Mouse (Mus musculus) cerebellum, postnatal 10 days (tissue): ENCODE measurements around the gene Il4ra.

Experiments
- DNase-seq, 2 experiments: peaks; one replicate each; pipeline ENCODE4 v3.0.0; 2021; ENCODE audit warnings: mixed read lengths in 2 of 2

The Il4ra gene

DNA sequence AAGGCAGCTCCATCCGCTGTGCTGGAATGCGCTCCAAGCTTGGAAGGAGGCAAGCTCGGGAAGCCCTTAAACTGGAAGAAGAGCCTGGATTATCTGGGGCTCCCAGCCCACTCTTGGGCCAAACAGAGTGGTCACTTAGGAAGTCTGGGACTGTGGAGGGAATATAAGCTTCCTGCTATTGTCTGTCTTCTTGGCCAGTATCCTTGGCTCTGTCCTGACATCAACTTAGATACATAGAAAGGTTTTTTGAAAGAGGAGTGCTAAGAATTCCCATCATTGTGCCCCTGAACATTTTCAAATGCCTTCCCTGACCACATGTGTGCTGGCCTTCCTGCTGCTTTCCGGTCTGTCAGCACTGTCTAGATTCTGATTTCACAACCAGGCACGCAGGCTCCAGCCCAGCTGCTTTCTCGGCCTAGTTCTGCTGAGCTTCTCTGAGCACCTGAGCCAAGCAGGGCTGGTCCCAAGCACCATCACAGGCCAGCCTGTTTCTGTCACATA is 989 bp upstream of the Il4ra start:
- DNase-seq: no peak

DNA sequence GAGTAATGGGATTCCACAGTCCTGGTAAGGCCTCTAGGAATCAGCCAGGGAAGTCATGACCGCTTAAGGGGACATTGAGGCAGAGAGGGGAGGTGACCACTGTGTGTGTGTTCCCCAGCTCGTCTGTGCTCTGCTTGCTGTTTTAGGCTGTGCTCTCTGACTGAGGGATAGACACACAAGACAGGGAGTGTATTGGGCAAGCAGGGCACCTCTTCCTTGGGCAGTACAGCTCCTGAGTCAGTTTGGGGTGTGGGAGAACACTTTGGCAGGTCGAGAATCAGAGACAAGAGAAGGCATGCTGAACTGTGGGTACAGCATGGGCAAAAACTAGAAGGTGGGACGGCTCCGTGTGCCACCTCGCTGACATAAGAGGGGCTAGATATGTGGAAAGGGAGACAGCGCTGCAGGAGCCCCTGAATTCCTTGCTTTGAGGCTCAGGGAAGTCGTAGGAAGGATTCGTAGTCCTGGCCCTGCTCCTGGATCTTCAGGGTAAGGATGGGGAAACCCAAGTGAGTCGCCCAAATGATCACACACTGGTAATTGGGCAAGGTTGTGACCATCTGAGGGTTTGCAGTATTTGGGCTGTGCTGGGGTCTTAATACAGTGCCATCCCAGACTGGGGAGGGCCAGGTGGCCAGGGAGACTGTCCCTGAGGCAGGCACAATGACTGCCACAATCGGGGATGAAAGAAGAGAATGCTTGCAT is 1.1 kb downstream of the Il4ra start:
- no peak for DNase-seq

DNA sequence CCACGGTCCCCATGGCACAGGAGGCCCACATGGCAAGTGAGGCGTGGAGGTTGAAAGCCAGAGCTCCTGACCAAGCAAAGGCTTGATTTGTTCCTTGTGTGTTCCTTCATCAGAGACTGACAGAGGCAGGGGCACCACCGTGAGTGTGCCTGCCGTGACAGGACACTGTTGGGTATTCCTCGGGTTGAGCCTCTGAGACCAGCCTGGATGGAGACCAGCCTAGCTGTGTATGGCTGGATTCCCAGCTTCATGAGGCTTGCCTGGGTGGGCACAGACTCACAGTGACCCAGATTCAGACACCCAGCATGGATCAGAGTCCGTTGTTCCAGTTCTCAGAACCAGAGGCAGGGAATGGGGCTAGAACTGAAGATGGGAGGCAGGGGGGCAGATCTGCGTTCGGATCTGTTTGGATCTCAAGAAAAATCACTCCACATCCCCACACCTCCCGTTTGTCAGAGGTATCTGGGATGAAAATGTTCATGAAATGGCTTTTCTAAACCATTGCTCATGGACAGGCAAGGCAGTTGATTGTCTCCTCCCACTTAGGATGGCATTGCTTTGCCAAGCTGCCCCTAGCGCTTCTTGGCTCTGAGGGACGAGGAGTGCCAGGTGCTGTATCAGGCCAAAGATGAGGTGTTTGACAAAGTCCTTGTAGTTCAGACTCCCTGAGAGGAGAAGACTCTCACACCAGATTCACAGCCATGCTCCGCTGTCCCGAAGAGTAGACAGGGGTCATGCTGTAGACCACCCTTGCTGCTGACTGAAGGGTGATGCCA is 1.9 kb downstream of the Il4ra start:
- DNase-seq: peak; percentile 64 to 70

DNA sequence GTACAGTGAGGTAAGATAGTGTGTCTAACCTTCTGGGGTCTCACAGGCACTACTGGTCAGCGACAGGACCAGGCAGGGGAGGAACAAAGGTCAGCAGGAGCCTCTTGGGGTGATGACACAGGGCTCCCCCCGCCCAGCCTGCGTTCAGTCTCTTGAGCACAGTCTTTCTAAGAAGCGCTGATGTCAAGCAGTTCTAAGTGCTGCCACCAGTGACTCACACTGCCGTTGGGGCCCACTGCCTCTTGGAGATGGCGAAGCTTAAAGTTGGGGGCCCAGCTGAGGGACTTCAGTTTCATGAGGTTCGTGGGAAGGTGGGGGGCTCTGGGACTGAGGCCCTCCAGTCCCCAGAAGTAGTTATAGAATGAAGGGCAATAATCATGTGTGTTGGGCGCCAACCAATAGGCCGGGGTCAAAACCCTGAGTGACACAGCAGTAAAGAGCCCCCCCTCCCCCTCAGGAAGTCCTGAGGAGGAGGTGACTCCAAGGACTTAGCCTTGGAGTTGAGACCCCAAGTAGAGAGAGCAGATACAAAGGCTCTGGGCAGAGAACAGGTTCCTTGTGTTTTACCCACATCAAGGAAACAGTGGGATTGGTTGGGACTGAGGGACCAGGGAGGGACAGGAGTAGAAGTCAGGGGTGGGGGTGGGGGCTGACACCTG is 2.7 kb downstream of the Il4ra start:
- DNase-seq: no peak

DNA sequence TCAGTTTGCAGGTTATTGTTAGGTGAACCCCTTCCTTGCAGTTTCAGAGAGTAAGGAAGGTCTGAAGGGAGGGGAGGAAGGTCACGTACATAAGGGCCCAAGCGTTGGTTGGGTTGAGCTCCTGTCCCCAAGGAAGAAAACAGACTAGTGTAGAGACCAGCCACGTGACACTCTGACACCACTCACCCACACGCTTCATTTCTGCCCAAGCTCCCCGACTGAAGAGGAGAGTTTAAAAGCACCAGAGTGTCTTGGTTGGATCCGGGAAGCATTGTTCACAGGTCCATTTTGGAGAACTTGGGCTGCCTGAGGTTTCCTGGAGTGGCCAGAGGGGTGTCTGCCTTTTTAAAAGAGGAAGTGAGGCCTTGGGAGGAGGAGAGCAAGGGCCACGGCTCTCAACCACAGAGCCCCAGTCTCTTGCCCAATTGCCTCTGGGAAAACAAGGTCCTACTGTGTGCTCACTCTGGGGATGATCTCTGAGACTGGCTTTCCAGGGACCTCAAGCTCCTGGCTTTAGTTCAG is 3.5 kb downstream of the Il4ra start:
- no peak for DNase-seq

DNA sequence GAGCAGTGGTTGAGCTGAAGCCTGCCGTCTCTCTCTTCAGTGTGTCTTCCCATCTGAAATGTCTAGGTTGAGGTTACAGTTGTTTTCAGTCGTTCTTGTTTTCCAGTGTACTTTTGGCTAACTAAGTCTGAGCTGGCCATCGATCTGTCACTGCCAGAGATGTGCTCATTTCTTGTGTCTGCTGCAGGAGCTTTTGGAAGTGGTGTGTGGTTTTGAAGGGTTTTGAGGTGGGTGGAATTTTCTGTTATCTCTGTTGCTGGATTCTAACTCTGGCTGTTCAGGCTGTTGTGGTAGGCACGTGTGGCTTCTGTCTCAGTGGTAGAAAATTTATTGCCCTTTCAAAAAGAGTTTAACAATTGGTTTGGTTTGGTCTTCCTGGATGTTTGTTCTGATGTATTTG is 4.2 kb downstream of the Il4ra start:
- no peak for DNase-seq

DNA sequence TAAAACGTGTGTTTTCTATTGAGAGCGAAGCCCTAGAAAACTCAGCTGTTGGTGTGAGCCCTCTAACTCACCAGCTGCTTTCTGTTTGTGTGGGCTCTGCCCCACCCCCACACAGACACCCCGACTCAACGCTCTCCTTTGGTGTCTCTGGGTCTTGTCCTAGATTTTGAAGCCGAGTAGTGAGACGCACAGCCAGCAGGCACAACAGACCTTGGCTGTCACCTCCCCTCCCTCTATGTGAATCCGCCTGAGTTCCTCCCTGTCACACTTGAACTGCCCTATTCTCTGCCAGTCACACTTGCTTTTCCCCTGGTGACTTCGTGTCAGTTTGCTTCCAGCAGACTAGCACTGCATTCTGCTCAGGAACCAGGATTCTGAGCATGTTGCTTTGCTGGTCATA is 4.9 kb downstream of the Il4ra start:
- DNase-seq: peak in 1 of 2 experiments; percentile 42

DNA sequence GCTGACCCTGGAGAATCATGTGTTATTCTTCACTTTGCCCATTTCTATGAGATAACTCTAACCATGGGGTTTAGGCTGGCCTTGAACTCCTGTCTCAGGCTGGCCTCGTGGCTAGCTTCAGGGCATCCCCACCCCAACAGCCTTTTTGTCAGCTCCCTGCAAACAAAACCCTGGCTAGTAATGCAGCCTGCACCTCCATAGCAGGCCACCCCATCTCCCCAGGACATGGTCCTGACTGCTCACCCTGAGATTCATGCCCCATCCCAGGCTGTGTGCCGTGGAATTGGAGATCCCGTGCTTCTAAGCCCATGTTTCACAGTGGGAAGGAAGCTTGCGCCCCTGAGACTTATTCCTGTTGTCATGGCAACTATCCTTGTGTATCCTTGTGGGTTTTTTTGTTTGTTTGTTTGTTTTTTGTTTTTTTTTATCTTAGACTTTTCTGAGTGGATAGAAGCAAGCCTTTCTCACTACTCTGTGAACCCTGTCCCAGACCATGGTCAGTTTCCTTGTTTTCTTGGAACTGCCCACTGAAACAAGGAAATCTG is 6.6 kb downstream of the Il4ra start:
- no peak for DNase-seq

DNA sequence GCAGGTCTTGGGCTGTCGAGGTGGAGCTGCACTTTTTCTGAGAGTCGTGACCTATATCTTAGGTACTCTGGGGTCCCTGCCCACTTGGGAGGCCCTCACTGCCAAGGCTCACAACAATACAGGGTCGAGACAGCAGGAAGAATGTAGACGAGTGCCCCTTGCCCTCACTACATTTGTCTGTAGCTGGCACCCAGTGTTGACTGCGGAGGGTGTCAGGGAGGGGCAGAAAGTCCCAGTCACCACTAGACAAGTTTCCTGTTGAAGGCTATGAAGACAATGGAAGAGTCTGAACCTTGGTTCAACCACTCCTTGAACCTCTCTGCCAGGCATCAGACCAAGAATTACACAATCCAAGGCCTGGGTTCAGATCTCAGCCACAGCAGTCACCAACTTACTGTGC is 7.1 kb downstream of the Il4ra start:
- DNase-seq: no peak

DNA sequence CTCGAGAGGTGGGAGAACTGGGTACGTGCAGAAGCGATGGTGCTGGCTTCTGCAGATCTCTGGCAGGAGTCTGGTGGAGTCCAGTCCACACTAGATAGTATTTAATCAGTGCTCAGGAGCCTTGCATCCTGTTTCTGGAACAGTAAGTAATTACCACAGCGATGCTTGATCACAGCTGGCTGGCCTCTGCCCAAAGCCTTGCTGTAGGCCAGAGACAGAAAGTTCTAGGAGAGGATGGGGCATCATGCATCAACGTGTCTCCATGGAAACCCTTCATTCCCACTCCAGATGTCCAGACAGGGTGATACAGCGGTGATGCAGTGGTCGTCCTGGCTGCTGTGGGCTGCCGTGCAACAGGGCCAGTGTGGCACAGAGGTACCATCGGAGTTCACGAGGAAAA is 7.6 kb downstream of the Il4ra start:
- peak in 1 of 2 experiments; percentile 6 for DNase-seq

DNA sequence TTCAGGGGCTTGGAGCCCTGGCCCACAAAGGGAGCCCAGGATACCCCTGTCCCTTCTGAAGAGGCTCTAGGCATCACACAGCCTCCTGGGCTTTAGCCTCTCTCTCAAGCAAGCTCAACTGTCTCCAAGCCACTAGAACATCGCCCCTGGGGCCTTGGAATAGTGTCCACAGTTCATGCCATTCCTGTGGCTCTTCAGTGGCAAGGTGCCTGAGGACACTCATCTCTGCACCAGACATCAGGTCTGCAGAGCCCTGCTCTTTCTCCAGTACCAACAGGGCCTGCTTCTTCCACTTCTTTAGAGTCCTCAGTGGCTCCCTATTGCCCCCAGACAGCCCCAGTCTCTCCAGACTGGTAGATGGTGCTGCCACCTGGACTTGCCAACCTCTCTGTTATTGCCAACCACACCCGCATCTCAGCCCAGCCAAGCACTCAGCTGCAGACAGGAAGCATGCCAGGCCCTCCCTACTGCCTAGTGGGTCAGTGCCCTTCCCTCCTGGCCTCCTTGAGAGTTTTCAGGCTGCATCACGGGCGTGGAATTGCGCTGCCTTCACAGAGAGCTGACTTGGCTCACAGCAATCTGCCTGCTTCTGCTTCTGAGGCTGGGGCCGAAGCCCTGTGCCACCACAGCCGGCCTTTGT is 8.3 kb downstream of the Il4ra start:
- DNase-seq: peak; percentile 82 to 90

DNA sequence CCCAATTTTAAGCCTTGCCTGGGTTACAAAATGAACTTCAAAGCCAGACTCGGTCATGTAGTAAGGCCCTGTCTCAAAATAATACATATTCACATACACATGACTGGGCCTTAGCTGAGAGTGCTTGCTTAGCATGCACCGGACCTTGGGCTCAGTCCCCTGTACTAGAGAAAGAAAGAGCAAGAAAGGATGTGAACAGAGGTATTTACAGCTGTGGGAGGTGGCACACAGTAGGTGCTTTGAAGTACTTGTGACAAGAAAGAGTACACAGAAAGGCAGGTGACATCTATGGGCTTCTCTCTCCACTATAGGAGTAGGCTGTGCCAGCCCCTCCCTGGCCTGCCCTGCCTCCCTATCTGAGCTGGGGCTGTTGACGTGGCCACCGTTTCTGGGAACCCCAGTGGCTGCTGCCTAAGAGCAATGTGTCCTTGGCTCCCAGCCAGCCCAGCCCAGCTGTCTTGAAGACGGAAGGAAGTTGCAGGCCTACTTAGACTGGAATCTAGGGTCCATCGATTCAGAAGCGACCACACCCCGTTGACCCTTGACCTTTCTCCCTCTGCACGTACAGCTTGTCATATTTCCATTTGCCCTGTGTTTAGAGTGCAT is 9.3 kb downstream of the Il4ra start:
- peak; percentile 70 to 76 for DNase-seq

DNA sequence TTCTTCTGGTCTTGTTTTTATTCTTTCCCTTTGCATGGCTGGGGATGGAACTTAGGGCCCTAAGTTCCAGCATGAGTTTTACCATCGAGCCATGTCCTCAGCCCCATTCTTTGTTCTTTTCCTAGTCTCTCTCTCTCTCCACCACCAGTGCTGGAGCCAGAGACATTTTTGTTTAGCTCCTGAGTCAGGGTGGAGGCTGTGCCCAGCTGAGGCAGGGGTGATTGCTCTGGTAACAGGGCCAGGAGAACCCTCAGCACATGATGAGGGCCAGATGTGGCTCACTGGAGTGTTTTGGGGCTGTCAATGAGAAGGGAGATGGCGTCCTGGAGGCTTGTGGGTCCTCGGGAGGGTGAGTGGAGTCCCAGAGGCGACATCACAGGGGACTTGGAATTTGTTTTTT is 10.5 kb downstream of the Il4ra start:
- no peak for DNase-seq

DNA sequence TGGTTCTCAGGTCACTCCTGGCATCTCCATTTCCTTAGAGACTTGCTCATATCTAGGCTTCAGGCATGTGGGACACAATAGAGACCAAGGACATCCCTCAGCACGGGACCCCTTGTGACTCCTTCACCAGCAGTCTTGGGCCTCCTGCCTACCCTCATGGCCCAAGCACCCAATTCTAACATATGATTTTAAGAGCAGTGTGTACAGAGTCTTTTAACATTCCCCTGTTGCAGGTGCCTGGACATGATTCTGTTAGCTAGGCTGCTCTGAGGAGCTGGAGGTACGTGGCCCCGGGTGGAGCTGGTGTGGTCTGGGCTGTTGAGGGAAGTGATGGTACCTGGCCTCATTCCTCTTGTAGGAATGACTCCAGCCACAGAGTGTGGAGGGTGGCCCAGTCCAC is 11.2 kb downstream of the Il4ra start:
- no peak for DNase-seq

DNA sequence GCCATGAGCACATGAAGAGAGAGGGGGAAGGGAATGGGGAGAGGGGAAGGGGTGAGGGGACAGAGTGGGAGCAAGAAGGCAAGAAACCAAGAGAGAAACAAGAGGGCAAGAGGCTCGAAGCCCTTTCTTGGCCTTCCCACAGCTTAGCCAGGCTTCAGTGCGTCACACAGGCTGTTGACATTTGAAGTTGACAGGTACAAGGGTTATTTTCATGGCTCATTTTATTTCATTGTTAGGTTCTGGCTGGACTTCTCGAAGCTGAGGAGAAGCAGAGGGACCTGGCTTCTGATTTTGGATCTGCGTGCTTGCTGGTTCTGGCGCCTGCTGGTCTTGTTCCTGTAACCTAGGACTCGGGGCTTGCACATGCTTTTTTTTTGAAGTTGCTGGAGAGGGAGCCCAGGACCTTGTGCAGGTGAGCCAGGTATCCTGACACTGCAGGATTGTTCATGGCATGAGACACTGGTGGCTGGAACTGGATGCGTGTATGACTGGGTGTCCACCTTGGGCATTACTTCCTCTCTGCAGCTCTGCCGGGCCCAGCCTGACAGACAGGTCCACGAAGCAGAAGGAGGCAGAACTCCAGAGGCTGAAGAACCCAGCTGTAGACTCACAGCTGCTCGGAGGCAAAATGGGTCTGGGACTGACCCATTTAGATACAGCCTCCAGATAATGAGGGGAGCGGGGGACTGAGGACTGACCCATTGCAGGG is 12.6 kb downstream of the Il4ra start:
- no peak for DNase-seq

DNA sequence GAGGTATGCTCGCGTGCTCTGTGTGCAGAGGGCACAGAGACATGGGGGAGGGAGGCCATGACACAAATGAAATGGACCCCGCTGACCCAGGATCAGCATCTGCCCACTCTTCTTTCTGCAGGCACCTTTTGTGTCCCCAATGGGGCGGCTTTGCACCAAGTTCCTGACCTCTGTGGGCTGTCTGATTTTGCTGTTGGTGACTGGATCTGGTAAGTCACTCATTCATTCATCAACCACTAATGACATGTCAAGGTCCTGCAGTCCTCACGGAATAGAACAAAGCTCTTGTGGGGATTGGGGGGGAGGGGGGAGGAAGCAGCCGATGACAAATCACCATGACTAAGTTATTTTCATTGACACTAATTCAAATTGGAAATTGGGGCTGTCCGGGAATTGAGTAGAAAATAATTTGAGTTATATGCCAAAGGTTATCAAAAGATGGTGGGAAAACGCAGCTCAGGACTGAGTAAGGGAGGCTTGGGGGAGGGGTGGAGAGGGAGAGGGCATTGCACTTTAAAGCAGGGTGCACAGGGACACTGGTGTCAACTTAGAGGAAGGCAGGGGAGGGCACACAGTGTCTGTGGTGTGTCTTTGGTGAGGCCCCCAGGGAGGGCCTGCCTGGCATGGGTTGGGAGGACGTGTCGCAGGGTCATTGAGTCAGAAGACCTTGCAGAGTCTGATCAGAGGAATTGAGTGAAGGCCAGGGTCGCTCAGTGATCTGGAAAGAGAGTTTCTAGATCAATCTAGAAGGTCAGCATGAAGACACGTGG is 13.8 kb downstream of the Il4ra start:
- DNase-seq: no peak

DNA sequence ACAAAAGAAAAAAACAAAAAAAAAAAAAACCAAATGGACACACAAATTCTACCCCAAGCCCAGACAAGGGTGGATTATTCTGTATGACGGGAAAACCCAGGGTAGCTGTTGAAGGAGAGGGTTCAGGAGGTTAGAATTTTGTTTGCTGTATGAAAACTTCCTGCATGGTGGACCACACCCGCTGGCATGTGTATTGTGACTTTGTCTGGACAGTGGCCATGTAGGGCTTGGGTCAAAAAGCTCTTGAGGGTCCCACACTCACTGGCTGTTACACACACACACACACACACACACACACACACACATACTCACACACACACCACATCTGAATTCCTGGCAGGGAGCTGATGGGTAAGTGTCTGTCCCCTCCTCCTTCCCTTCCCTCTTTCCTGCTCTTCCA is 14.5 kb downstream of the Il4ra start:
- no peak for DNase-seq

DNA sequence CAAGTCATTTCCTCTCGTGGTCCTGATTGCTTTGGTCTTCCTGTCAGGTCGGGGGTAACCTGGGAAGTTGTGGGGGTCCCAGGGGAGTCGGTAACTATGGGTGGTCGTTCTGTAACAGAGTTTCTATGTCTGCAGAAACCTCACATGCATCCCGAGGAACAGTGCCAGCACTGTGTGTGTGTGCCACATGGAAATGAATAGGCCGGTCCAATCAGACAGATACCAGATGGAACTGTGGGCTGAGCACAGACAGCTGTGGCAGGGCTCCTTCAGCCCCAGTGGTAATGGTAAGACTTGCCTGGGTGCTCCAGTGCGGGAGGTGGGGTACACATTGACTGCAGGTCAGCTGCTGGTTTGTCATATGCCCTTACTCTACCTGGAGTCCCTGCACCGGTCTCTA is 17.0 kb downstream of the Il4ra start:
- DNase-seq: peak in 1 of 2 experiments; percentile 52

DNA sequence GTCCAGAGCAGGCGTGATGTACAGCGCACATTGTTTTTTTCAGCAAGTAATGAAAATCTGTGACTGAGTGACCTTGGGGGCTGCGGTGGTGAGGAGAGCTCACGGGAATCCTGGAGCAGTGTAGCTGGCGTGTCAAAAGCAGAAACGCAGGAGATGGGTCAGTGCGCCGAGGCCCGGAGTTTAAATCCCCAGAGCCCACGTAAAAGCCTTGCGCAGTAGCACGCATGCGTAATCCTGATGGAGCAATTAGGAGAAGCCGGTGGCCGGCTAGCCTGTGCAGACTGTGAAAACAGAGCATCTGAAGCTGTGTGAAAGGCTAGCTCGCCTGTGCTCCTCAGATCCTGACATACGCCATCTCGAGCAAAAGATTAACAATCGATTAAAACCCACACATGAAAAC is 20.0 kb downstream of the Il4ra start:
- no peak for DNase-seq

DNA sequence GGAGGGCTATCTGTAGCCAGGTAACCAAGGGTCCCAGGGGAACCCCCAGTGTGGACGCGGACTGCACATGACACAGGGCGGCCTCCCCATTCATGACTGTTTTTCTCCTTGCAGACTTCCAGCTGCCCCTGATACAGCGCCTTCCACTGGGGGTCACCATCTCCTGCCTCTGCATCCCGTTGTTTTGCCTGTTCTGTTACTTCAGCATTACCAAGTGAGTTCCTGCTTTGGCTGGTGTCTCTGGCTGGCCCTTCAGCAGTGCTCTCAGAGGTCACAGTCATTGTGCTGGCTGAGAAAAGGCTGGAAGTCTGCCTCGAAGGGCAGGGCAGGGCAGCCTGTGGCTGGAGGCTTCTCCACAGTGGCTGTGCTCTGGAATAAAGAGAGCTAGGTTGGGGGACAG is 20.8 kb downstream of the Il4ra start:
- DNase-seq: no peak

DNA sequence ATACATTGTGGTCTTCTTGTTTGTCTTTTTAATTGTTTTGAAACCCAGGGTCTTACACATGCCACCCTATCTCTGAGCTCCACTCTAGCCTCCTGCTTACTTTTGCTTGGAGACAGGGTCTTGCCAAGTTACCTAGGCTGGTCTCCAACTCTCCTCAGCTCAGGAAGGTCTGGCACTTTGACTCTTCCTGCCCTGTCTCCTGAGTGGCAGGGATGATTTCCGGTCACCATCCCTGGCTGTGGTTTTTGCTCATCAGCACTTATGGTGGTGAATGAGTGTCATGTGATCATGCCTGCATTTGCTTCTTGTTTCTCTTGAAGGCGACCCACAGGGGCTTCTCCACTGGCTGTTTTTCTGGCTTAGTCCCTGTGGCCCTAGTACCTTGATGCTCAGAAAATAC is 21.9 kb downstream of the Il4ra start:
- no peak for DNase-seq
